Mouse (Mus musculus): ENCODE measurements around the gene Kmt5c. TPM values are rescaled to one million over a fixed set of nuclear protein-coding genes. Genes with fewer than 3 reads are reported as not detected.
A peak's percentile ranks its signal among the peaks of the same experiment; 100 is the strongest.

The Kmt5c gene
- 197 and 214 TPM in 2 replicates for polyA plus RNA-seq (2012; rRNA removed)

DNA sequence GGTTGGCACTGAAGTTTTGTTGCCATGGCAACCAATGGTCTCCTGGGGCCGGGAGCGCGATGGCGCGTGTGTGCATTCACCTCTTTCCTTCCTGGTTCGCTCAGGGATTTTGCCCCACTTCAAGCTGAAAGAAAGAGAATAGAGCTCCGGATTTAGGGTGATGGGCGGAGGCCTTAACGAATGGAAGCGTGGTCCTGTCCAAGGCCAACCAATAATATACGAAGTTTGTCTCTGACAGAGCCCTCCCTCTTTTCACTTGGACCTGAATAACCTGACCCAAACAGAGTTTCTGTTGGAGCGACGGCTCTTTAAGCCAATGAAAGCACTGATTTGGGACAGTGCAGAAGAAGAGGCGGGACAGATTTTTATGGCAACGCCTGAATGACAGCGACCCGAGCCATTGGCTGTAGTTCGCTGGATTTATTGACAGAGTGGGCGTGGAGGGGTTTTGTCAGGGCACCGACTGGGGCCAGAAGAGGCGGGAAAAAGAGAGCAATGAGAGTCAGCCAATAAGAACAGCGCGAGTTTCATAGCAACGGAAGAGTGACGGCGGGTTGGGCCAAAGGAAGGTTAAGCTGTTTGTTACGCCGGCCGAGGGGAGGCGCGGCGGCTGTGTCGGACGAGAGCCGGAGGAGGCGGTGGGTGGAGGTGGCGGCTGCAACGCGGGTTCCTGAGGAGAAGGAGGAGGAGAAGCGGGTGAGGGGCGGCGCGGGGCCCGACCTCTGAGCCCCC is at the start of gene Kmt5c:
Kmt5c (plus strand) TSS at position 572 of the 732 bp plus-strand sequence.
- peak; percentile 100 for DNase-seq (ENCODE audit: low read depth)
- TF ChIP-seq CTCF (IDR thresholded peaks at IDR 0.05; ENCODE audit: borderline replicate concordance, extremely low read depth, insufficient read depth, insufficient read length) (peak; percentile 15; the same call in 1 of the 2 replicates), POLR2A (IDR thresholded peaks at IDR 0.05; ENCODE audit: borderline replicate concordance, extremely low read depth, insufficient read depth, insufficient read length, poor library complexity, severe bottlenecking) (peak; percentile 95)

DNA sequence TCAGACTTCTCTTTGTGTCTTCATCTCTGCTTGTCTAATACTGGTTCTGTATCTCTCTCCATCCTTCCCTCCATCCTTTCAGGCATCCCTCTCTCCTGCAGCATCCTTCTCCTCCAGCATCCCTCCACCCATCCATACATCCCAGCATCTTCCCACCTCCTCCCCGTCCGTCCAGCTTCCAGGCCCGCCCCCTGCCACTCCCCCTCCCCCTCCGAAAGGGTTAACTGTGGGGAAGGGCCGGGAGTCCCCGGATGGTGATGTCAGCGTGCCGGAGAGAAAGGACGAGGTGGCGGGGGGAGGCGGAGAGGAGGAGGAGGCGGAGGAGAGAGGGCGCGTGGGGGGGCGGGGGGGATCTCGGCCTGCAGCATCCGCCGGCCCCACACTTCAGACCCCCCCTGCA is 49.5 kb upstream of the Kmt5c start, which contains the start of gene Brsk1:
Brsk1 (plus strand) TSS at position 218 of the 400 bp plus-strand sequence.
- DNase-seq (ENCODE audit: low read depth), result peak; percentile 97
- TF ChIP-seq POLR2A (IDR thresholded peaks at IDR 0.05; ENCODE audit: borderline replicate concordance, extremely low read depth, insufficient read depth, insufficient read length, poor library complexity, severe bottlenecking), result 0 out of 2 replicates have a peak, but pooled peaks have one; percentile 28
- no peak for TF ChIP-seq CTCF (IDR thresholded peaks at IDR 0.05; ENCODE audit: borderline replicate concordance, extremely low read depth, insufficient read depth, insufficient read length)

DNA sequence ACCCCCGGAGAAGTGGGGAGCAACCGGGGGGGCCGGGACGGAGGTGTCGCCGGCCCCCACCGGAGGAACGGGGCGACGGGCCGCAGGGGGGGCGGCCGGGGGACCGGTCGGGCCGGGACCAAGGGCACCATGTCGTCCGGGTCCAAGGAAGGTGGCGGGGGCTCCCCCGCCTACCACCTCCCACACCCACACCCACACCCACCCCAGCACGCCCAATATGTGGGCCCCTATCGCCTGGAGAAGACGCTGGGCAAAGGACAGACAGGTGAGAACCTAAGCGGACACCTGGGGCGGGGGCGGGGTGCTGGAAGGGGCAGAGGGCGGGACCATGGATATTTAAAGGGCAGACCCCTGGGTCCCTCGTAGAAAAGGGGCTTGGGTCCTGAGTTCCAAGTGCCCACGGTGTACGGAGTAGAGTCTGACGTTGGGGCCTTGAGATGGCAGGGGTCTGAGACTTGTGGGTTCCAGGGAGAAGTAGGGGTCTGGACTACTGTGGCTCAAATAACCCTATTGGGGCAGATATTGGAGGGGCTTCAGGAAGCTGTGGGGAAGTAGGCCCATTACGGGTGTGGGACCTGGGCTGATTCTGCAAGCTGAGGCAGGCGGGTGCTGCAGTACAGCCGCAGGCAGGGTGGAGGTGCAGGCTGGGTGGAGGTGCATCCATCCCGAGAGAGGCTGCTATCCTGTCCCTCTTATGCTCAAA is 48.8 kb upstream of the Kmt5c start:
- no peak for TF ChIP-seq CTCF (IDR thresholded peaks at IDR 0.05; ENCODE audit: borderline replicate concordance, extremely low read depth, insufficient read depth, insufficient read length)
- no peak for TF ChIP-seq POLR2A (IDR thresholded peaks at IDR 0.05; ENCODE audit: borderline replicate concordance, extremely low read depth, insufficient read depth, insufficient read length, poor library complexity, severe bottlenecking)
- DNase-seq (ENCODE audit: low read depth), result peak; percentile 47

DNA sequence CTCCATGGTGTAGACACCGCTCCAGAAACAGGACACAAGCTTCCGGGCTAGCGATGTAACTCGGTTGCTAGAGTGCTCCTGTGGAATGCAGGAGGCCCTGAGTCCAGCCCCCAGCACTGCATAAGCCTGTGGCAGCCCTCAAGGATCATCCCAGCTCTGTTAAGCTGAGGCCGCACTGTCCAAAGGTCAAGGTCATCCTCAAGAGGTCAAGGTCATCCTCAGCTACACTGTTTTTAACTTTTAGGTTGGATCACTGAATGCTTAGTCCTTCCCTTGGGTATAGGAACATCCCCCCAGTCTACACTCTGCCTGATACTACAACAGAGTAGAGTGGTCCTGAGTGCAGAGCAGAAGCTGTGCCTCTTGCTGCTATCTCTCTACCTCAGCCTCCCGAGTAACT is 46.9 kb upstream of the Kmt5c start:
- DNase-seq (ENCODE audit: low read depth), result no peak
- TF ChIP-seq POLR2A (IDR thresholded peaks at IDR 0.05; ENCODE audit: borderline replicate concordance, extremely low read depth, insufficient read depth, insufficient read length, poor library complexity, severe bottlenecking) (no peak), CTCF (IDR thresholded peaks at IDR 0.05; ENCODE audit: borderline replicate concordance, extremely low read depth, insufficient read depth, insufficient read length) (no peak)

DNA sequence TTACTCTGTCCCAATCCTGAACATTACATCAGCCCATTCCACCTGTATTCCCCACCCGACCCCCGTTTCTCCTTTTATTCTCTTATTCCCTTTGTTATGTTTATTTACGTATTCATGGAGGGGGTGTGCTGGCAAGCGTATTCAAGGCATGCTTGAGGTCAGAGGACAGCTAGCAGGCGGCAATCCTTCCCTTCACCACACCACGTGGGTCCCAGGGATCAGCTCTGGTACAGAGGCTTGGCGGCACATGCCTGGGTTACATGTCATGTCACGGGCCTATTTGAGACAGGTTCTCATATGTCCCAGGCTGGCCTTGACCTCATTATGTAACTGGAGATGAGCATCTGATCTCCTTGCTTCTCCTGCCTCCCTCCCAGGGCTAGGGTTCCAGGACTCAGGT is 37.6 kb upstream of the Kmt5c start:
- TF ChIP-seq CTCF (IDR thresholded peaks at IDR 0.05; ENCODE audit: borderline replicate concordance, extremely low read depth, insufficient read depth, insufficient read length), result no peak
- TF ChIP-seq POLR2A (IDR thresholded peaks at IDR 0.05; ENCODE audit: borderline replicate concordance, extremely low read depth, insufficient read depth, insufficient read length, poor library complexity, severe bottlenecking), result no peak
- DNase-seq (ENCODE audit: low read depth), result no peak

DNA sequence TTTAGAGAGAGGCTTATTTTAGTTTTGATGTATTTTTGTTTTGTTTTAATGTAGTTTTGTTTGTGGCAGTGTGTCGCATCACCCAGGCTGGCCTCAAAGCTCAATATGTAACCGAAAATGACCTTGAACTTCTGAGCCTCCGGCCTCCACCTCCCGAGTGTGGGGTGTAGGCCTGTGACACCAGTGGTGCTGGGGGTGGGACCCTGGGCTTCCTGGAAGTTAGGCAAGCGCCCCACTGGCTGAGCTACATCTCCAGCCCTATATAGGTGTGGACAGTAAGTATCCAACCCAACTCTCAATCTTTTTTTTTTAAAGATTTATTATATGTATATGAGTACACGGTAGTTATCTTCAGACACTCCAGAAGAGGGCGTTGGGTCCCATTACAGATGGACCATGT is 36.7 kb upstream of the Kmt5c start:
- TF ChIP-seq POLR2A (IDR thresholded peaks at IDR 0.05; ENCODE audit: borderline replicate concordance, extremely low read depth, insufficient read depth, insufficient read length, poor library complexity, severe bottlenecking) (no peak), CTCF (IDR thresholded peaks at IDR 0.05; ENCODE audit: borderline replicate concordance, extremely low read depth, insufficient read depth, insufficient read length) (no peak)
- no peak for DNase-seq (ENCODE audit: low read depth)

DNA sequence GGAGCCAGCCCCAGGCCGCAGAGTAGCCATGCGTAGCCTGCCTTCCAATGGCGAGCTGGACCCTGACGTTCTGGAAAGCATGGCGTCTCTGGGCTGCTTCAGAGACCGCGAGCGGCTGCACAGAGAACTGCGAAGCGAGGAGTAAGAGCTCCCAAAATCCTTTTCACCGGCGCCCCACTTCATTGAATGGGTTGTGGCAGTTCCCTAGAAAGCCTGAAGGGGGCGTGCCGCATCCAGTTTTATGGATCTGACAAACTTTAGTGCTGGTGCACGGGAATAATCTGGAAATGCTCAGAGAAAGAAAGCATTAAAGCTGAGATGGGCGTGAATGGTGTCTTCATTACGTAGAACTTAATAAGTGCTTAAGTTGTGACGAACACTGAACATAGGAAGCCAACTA is 34.8 kb upstream of the Kmt5c start:
- DNase-seq (ENCODE audit: low read depth), result peak; percentile 22
- no peak for TF ChIP-seq POLR2A (IDR thresholded peaks at IDR 0.05; ENCODE audit: borderline replicate concordance, extremely low read depth, insufficient read depth, insufficient read length, poor library complexity, severe bottlenecking)
- TF ChIP-seq CTCF (IDR thresholded peaks at IDR 0.05; ENCODE audit: borderline replicate concordance, extremely low read depth, insufficient read depth, insufficient read length), result peak; percentile 65; the same call in 1 of the 2 replicates

DNA sequence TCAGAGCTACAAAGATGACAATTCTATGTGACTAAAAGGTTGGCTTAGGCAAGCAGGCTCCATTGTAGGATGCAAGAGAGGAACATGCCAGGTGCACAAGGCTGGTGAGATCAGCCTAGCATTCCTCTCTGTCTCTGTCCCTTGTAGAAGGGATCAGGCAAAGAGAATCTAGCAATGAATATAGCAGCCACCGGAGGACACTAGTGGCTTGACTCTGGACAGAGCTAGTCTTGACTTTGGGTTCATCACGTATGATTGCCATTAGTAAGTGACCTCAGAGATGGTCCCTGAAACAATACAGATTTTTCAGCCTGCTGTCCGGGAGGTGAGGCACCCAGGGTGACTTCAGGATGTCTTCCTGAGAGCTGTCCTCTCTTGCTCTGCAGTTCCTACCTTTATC is 27.3 kb upstream of the Kmt5c start:
- DNase-seq (ENCODE audit: low read depth), result no peak
- TF ChIP-seq CTCF (IDR thresholded peaks at IDR 0.05; ENCODE audit: borderline replicate concordance, extremely low read depth, insufficient read depth, insufficient read length) (no peak), POLR2A (IDR thresholded peaks at IDR 0.05; ENCODE audit: borderline replicate concordance, extremely low read depth, insufficient read depth, insufficient read length, poor library complexity, severe bottlenecking) (no peak)

DNA sequence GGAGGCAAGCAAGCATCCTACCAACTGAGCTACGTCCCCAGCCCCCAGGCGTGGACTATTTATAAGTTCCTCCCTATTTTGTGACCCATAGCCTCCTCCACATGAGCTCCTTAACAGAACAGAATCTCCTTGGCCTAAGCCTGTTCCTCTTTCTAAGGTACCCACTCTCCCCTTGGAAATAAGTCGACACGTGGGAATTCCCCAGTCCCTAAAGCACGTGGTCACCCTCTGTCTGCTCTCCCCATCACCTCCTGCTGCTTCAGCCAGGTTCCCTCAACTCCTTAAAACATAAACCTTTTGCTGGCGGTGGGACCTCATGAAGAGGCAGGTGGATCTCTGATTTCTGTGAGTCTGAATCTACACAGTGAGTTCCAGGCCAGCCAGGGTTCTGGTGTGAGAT is 23.0 kb upstream of the Kmt5c start:
- TF ChIP-seq POLR2A (IDR thresholded peaks at IDR 0.05; ENCODE audit: borderline replicate concordance, extremely low read depth, insufficient read depth, insufficient read length, poor library complexity, severe bottlenecking) (no peak), CTCF (IDR thresholded peaks at IDR 0.05; ENCODE audit: borderline replicate concordance, extremely low read depth, insufficient read depth, insufficient read length) (no peak)
- DNase-seq (ENCODE audit: low read depth), result no peak

DNA sequence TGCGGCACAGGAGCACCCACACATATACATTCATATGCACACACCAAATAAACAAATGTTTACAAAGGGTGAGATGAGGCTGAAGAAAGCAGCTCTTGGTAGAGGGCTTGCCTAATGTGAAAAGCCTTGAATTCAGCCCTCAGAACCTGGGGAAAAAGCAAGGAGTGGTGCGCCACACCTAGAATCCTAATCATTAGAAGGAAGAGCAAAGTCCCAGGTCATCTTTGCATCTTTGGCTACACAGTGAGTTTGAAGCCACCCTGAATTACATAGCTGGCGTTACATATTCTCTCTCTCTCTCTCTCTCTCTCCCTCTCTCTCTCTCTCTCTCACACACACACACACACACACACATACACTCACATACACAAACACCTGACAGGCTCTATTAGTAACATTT is 20.6 kb upstream of the Kmt5c start:
- no peak for DNase-seq (ENCODE audit: low read depth)
- no peak for TF ChIP-seq CTCF (IDR thresholded peaks at IDR 0.05; ENCODE audit: borderline replicate concordance, extremely low read depth, insufficient read depth, insufficient read length)
- no peak for TF ChIP-seq POLR2A (IDR thresholded peaks at IDR 0.05; ENCODE audit: borderline replicate concordance, extremely low read depth, insufficient read depth, insufficient read length, poor library complexity, severe bottlenecking)

DNA sequence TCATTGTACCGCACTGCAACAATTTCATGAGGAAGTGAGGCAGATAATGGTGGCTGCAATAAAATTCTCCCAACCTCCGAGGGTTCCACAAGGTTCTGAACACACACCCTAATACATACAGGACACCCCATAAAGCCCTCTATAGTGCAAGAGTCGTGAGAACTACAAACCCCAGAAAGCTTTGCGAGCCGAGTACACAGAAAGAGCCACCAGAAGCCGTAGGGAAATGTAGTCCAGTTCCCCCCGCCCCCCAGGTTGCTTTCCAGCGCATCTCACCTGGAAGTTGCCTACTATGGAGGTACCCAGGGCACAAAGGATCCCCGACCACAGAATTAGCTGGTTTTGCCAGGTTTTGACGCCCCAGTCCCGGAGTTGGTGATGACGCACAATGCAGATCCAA is 16.4 kb upstream of the Kmt5c start:
- peak; percentile 46 for DNase-seq (ENCODE audit: low read depth)

More for the DNA sequence above, 16.4 kb upstream of the Kmt5c start:
- no peak for TF ChIP-seq POLR2A (IDR thresholded peaks at IDR 0.05; ENCODE audit: borderline replicate concordance, extremely low read depth, insufficient read depth, insufficient read length, poor library complexity, severe bottlenecking)
- TF ChIP-seq CTCF (IDR thresholded peaks at IDR 0.05; ENCODE audit: borderline replicate concordance, extremely low read depth, insufficient read depth, insufficient read length), result no peak
